Mouse (Mus musculus): ENCODE measurements around the gene Lmo1.
"Not testable (repeated sequence)": the region's sequence is repeated elsewhere in the genome, so short reads cannot be mapped to it uniquely, and the experiment has no call there.

The Lmo1 gene

GRCm38 (mm10) chr7:109174337-109174948, 564 bp downstream of the Lmo1 start:
- no peak for DNase-seq (ENCODE audit: low spot score)

- DNase-seq (ENCODE audit: low spot score): no peak
Observed at GRCm38 (mm10) chr7:109171874-109172273, 3.1 kb downstream of the Lmo1 start.

GRCm38 (mm10) chr7:109170441-109170820, 4.6 kb downstream of the Lmo1 start:
- DNase-seq (ENCODE audit: low spot score): peak; percentile 33

- DNase-seq (ENCODE audit: low spot score): no peak
Observed at GRCm38 (mm10) chr7:109169505-109170440, 5.2 kb downstream of the Lmo1 start.

GRCm38 (mm10) chr7:109168716-109169115, 6.3 kb downstream of the Lmo1 start:
- DNase-seq (ENCODE audit: low spot score): no peak

- DNase-seq (ENCODE audit: low spot score): no peak
Observed at GRCm38 (mm10) chr7:109165931-109166585, 8.9 kb downstream of the Lmo1 start.

GRCm38 (mm10) chr7:109154331-109154730, 20.7 kb downstream of the Lmo1 start:
- no peak for DNase-seq (ENCODE audit: low spot score)

- no peak for DNase-seq (ENCODE audit: low spot score)
Observed at GRCm38 (mm10) chr7:109153538-109153937, 21.5 kb downstream of the Lmo1 start.

GRCm38 (mm10) chr7:109151088-109151487, 23.9 kb downstream of the Lmo1 start:
- DNase-seq (ENCODE audit: low spot score): no peak

GRCm38 (mm10) chr7:109145211-109145610, 29.8 kb downstream of the Lmo1 start:
- DNase-seq (ENCODE audit: low spot score): no peak

GRCm38 (mm10) chr7:109144705-109145104, 30.3 kb downstream of the Lmo1 start:
- DNase-seq (ENCODE audit: low spot score): no peak

GRCm38 (mm10) chr7:109142564-109142963, 32.4 kb downstream of the Lmo1 start:
- DNase-seq (ENCODE audit: low spot score): no peak

- DNase-seq (ENCODE audit: low spot score): no peak
Observed at GRCm38 (mm10) chr7:109141753-109142152, 33.3 kb downstream of the Lmo1 start.

GRCm38 (mm10) chr7:109141054-109141453, 34.0 kb downstream of the Lmo1 start:
- no peak for DNase-seq (ENCODE audit: low spot score)

GRCm38 (mm10) chr7:109139405-109139804, 35.6 kb downstream of the Lmo1 start:
- peak; percentile 78 for DNase-seq (ENCODE audit: low spot score)

GRCm38 (mm10) chr7:109137441-109137840, 37.6 kb downstream of the Lmo1 start:
- DNase-seq (ENCODE audit: low spot score): no peak

GRCm38 (mm10) chr7:109131565-109131964, 43.4 kb downstream of the Lmo1 start:
- no peak for DNase-seq (ENCODE audit: low spot score)

- DNase-seq (ENCODE audit: low spot score): no peak
Observed at GRCm38 (mm10) chr7:109129946-109130686, 44.9 kb downstream of the Lmo1 start.

GRCm38 (mm10) chr7:109129442-109129841, 45.6 kb downstream of the Lmo1 start:
- no peak for DNase-seq (ENCODE audit: low spot score)

- no peak for DNase-seq (ENCODE audit: low spot score)
Observed at GRCm38 (mm10) chr7:109115929-109116328, 59.1 kb downstream of the Lmo1 start.

GRCm38 (mm10) chr7:109115488-109115887, 59.5 kb downstream of the Lmo1 start:
- not testable (repeated sequence) for DNase-seq (ENCODE audit: low spot score)

GRCm38 (mm10) chr7:109114950-109115349, 60.1 kb downstream of the Lmo1 start:
- peak; percentile 93 for DNase-seq (ENCODE audit: low spot score)
